Mouse (Mus musculus) myocyte (in vitro differentiated cells): Measurements from ENCODE around the gene Sipa1l1. TPM values are rescaled to one million over a fixed set of nuclear protein-coding genes. Genes with fewer than 3 reads are reported as not detected.

ENCODE experiments used
- H3K27me3 ChIP-seq: one replicate; pipeline ENCODE4 v1.6.1; 2011; ENCODE audit not compliant: control insufficient read depth, insufficient read depth, insufficient read length
- H3K36me3 ChIP-seq: one replicate; pipeline ENCODE4 v1.6.1; 2011; ENCODE audit not compliant: control insufficient read depth, insufficient read depth
- H3K4me2 ChIP-seq: one replicate; pipeline ENCODE4 v1.6.1; 2011; ENCODE audit warnings: low read depth, control low read depth
- H3K4me3 ChIP-seq: one replicate; pipeline ENCODE4 v1.5.1; 2011; ENCODE audit warnings: mild to moderate bottlenecking, control low read depth, moderate library complexity
- H3K79me2 ChIP-seq: one replicate; pipeline ENCODE4 v1.6.1; 2011; ENCODE audit not compliant: control insufficient read depth, insufficient read depth
- H3ac ChIP-seq: one replicate; pipeline ENCODE4 v1.6.1; 2011; ENCODE audit not compliant: control insufficient read depth, insufficient read length
- CEBPB ChIP-seq: IDR thresholded peaks from 2 replicates; pipeline ENCODE4 v1.6.1; 2011; ENCODE audit warnings: mild to moderate bottlenecking, moderate library complexity; ENCODE audit not compliant: poor library complexity, insufficient read depth, severe bottlenecking
- E2F4 ChIP-seq: IDR thresholded peaks from one replicate; pipeline ENCODE4 v1.6.1; 2011; ENCODE audit warnings: mild to moderate bottlenecking, control low read depth, moderate library complexity; ENCODE audit not compliant: insufficient read depth
- MAX ChIP-seq: IDR thresholded peaks from one replicate; pipeline ENCODE4 v1.6.1; 2011; ENCODE audit warnings: low read depth, mild to moderate bottlenecking, control low read depth
- MYOD1 ChIP-seq, 3 experiments: IDR thresholded peaks; one replicate each; pipeline ENCODE4 v1.6.1; 2011; ENCODE audit warnings: control low read depth in 2 of 3, low read depth in 2 of 3, mild to moderate bottlenecking in 2 of 3, moderate library complexity in 1 of 3; ENCODE audit not compliant: insufficient read length in 2 of 3, control insufficient read depth in 1 of 3
- MYOG ChIP-seq, 3 experiments: IDR thresholded peaks; one replicate each; pipeline ENCODE4 v1.6.1; 2011; ENCODE audit warnings: control low read depth in 2 of 3, low read depth in 2 of 3, mild to moderate bottlenecking in 2 of 3; ENCODE audit not compliant: insufficient read length in 2 of 3, control insufficient read depth in 1 of 3, insufficient read depth in 1 of 3
- POLR2A ChIP-seq: IDR thresholded peaks from one replicate; pipeline ENCODE4 v1.6.1; 2011; ENCODE audit warnings: low read depth, mild to moderate bottlenecking, control low read depth, moderate library complexity; ENCODE audit not compliant: insufficient read length
- POLR2AphosphoS2 ChIP-seq: IDR thresholded peaks from one replicate; pipeline ENCODE4 v1.6.1; 2011; ENCODE audit warnings: low read depth, control low read depth; ENCODE audit not compliant: insufficient read length
- REST ChIP-seq: IDR thresholded peaks from one replicate; pipeline ENCODE4 v1.6.1; 2011; ENCODE audit warnings: mild to moderate bottlenecking, control low read depth, moderate library complexity; ENCODE audit not compliant: insufficient read depth, insufficient read length
- SRF ChIP-seq: IDR thresholded peaks from one replicate; pipeline ENCODE4 v1.6.1; 2011; ENCODE audit warnings: low read depth; ENCODE audit not compliant: control insufficient read depth, insufficient read length
- TCF12 ChIP-seq: IDR thresholded peaks from one replicate; pipeline ENCODE4 v1.6.1; 2011; ENCODE audit warnings: mild to moderate bottlenecking, control low read depth; ENCODE audit not compliant: poor library complexity, insufficient read depth, severe bottlenecking
- TCF3 ChIP-seq: IDR thresholded peaks from one replicate; pipeline ENCODE4 v1.6.1; 2011; ENCODE audit warnings: low read depth, control low read depth; ENCODE audit not compliant: insufficient read length
- USF1 ChIP-seq: IDR thresholded peaks from one replicate; pipeline ENCODE4 v1.6.1; 2011; ENCODE audit warnings: low read depth, mild to moderate bottlenecking, control low read depth, moderate library complexity
- polyA plus RNA-seq: library from polyadenylated mRNA; unstranded; fragments of >200 nt; fragmentation: generic; extraction: Trizol; gene quantifications from one replicate; pipeline ENCODE4 v1.2.1, GENCODE M21; 2012; ENCODE audit warnings: missing spikeins

Sipa1l1 gene
- polyA plus RNA-seq, 1 experiment, result 22.5 TPM

DNA sequence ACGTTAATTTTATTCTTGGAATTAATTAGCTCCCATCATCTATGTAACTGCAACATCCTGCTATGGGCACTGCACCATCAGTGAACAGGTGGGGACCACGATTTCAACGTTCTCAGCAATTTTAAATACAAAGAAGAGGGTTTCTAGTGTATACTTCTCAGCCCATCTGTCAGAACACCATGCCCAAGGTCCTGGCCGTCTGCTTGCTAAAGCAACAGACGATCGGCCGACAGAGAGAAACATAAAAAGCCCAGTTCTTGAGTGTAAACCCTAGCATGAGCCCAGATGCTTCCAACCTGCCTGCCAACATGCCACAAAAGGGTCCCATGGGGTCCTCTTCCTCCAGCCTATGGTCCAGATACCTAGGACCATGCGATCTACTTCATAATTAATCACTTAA, 288.9 kb downstream of the Sipa1l1 start:
- H3K4me3 ChIP-seq, result no peak overlapping the region
- H3K27me3 ChIP-seq, result no peaks in the 10 kb centered on the region
- H3K4me2 ChIP-seq, result no peak overlapping the region
- no peak for TF ChIP-seq MYOG (IDR thresholded peaks at IDR 0.05; ENCODE audit: control insufficient read depth in 1 of 3, insufficient read depth in 1 of 3, insufficient read length in 2 of 3, low read depth in 2 of 3)
- no peak for TF ChIP-seq POLR2A
- no peak for TF ChIP-seq MAX
- TF ChIP-seq CEBPB, result no peak
- TF ChIP-seq TCF3, result no peak
- TF ChIP-seq E2F4, result no peak
- TF ChIP-seq TCF12, result no peak
- no peak for TF ChIP-seq SRF
- no peak for TF ChIP-seq POLR2AphosphoS2
- no peak for TF ChIP-seq MYOD1 (IDR thresholded peaks at IDR 0.05; ENCODE audit: control insufficient read depth in 1 of 3, insufficient read length in 2 of 3, low read depth in 2 of 3)
- no peak for TF ChIP-seq USF1
- TF ChIP-seq REST, result no peak
- H3ac ChIP-seq, result no peak overlapping the region
- H3K36me3 ChIP-seq, result no peaks in the 10 kb centered on the region
- H3K79me2 ChIP-seq, result no peaks in the 10 kb centered on the region

DNA sequence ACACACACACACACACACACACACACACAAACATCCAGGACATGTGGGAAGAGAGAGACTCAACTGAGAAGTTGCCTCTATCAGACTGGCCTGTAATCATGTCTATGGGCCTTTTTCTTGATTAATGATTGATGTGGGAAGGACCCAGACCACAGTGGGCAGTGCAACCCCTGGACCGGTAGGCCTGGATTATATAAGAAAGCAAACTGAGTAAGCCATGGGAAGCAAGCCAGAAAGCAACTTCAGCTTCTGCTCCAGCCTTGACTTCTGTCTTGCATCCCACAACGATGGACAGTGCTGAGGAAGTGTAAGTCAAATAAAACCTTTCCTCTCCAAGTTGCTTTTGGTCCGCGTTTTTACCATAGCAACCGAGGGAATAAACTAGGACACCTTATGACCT, 298.1 kb downstream of the Sipa1l1 start:
- no peak overlapping the region for H3K4me2 ChIP-seq
- H3K4me3 ChIP-seq, result no peak overlapping the region
- H3K36me3 ChIP-seq, result no peaks in the 10 kb centered on the region
- TF ChIP-seq POLR2A, result no peak
- H3K27me3 ChIP-seq, result no peaks in the 10 kb centered on the region
- H3K79me2 ChIP-seq, result no peaks in the 10 kb centered on the region
- H3ac ChIP-seq, result no peak overlapping the region

DNA sequence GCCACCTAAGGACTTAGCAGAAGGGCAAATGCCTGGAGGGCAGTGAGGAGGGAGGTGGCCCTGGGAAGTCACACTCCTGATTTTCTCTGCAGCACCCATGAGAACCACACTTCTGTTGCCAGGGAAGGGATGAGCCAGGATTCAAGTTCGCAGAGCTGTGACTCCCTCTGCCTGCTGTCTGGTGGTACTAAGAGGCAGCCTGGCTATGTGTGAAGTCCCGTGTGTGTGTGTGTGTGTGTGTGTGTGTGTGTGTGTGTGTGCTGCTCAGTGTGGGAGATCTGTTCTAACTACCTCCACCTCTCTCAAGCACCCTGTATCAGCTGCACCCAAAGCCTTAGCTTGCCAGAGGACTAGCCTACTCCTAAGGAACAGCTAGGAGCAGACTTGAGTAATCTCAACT, 298.5 kb downstream of the Sipa1l1 start:
- no peaks in the 10 kb centered on the region for H3K36me3 ChIP-seq
- H3K27me3 ChIP-seq, result no peaks in the 10 kb centered on the region
- H3K4me3 ChIP-seq, result no peak overlapping the region
- no peak overlapping the region for H3K4me2 ChIP-seq
- H3ac ChIP-seq, result no peak overlapping the region
- TF ChIP-seq MAX (no peak), MYOD1 (IDR thresholded peaks at IDR 0.05; ENCODE audit: control insufficient read depth in 1 of 3, insufficient read length in 2 of 3, low read depth in 2 of 3) (no peak), POLR2AphosphoS2 (no peak), E2F4 (no peak), USF1 (no peak), REST (no peak), CEBPB (no peak), MYOG (IDR thresholded peaks at IDR 0.05; ENCODE audit: control insufficient read depth in 1 of 3, insufficient read depth in 1 of 3, insufficient read length in 2 of 3, low read depth in 2 of 3) (no peak), POLR2A (no peak), SRF (no peak), TCF3 (no peak), TCF12 (no peak)
- H3K79me2 ChIP-seq, result no peaks in the 10 kb centered on the region

DNA sequence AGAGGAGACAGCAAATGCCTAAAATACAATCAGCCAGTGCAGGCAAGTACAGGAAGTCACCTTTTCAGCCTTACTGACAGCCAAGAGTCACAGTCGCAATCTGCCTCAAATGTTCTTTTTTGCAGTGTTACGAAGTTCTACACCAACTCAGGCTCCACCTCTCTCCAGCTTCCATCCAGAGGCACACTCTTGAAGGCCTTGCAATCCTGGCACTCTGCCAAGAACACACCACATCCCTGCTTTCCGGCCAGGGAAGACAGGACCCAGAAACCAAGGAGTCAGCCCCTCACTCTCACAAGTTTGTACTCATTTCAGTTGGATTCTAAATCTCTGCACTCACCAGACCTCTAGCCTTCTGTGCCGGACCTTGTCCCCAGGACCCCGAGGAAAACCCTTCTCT, 299.3 kb downstream of the Sipa1l1 start:
- Histone ChIP-seq H3K27me3 (no peaks in the 10 kb centered on the region), H3K36me3 (no peaks in the 10 kb centered on the region), H3K4me2 (no peak overlapping the region), H3ac (no peak overlapping the region), H3K4me3 (no peak overlapping the region), H3K79me2 (no peaks in the 10 kb centered on the region)
- TF ChIP-seq TCF12, result no peak

DNA sequence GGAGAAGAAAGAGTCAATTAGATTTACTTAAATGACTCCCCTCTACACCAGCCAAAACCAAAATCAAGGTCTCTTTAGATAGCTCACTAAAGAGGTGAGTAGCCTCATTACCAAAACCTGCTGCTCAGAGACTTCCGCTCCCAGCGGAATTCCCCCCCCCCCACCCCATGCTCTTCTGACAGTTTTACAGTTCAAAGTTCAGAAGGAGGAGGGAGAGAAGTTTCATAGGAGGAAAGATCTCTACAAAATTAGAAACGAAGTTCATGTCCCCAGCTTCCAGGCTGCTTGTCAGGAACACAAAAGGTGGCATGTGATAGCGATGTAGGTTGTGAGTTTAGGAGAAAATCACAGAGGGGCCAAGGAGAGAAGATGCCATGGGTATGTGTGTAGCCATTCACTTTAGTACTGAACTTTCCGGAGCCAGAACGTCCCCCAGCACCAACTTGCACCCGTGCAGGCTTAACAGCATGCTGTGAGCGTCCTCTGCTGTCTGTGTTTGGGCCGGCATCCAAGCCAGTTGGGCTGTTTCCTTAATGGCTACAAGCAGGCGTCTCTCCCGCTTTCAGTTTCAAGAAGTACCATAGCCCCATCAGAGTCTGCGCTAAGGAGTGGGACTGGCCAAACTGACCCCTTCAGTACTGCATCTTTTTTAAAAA, 300.7 kb downstream of the Sipa1l1 start:
- Histone ChIP-seq H3K4me3 (peak overlapping the region; percentile 29), H3K4me2 (peak overlapping the region; percentile 82), H3K36me3 (no peaks in the 10 kb centered on the region), H3K27me3 (no peaks in the 10 kb centered on the region), H3ac (no peak overlapping the region), H3K79me2 (no peaks in the 10 kb centered on the region)
- no peak for TF ChIP-seq CEBPB
- TF ChIP-seq USF1, result no peak
- TF ChIP-seq TCF12, result no peak

DNA sequence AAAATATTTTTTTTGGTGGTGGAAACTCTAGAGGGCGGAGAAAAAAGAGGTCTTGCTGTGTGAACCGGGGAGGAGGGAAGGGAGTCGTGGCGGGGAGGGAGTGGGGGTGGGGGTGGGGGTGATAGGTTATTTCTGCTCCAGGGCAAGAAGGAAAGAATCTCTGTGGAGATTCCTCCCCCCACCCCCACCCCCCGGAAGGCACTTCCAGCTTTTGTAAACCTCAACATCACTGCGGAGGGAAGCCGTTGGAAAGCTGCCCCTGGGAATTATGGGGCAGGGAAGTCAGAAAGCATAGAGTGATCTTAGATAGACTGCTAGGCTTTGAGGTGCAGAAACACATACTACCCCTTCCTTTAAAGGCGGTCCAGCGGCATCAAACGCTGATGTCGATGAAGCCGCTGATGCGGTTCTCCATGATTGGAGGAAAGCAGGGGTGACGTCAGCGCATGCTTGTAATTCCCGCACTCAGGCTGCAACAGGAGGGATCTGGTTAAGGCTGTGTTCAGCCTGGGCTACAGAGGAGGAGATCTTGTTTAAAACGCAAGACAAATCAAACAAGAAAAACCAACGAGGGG, 301.3 kb downstream of the Sipa1l1 start:
- H3K27me3 ChIP-seq, result no peaks in the 10 kb centered on the region
- peak overlapping the region; percentile 29 for H3K4me3 ChIP-seq
- no peaks in the 10 kb centered on the region for H3K36me3 ChIP-seq
- peak overlapping the region; percentile 82 for H3K4me2 ChIP-seq
- H3K79me2 ChIP-seq, result no peaks in the 10 kb centered on the region
- no peak for TF ChIP-seq MYOG (IDR thresholded peaks at IDR 0.05; ENCODE audit: control insufficient read depth in 1 of 3, insufficient read depth in 1 of 3, insufficient read length in 2 of 3, low read depth in 2 of 3)
- no peak for TF ChIP-seq MYOD1 (IDR thresholded peaks at IDR 0.05; ENCODE audit: control insufficient read depth in 1 of 3, insufficient read length in 2 of 3, low read depth in 2 of 3)
- no peak for TF ChIP-seq POLR2A
- TF ChIP-seq E2F4, result no peak
- no peak for TF ChIP-seq SRF
- no peak for TF ChIP-seq USF1
- TF ChIP-seq TCF3, result no peak
- TF ChIP-seq CEBPB, result 0 out of 2 replicates have a peak, but pooled peaks have one; percentile 31
- no peak overlapping the region for H3ac ChIP-seq
